Mouse (Mus musculus) liver, embryonic 12.5 days (tissue): ENCODE measurements around the gene Otud4. TPM values are rescaled to one million over a fixed set of nuclear protein-coding genes. Genes with fewer than 3 reads are reported as not detected.

ENCODE experiments used
- ATAC-seq: fragments of 200-750 bp; cut with Nextera tagmentation; 2 replicates; pipeline ENCODE4 v1.8.0; 2017; ENCODE audit warnings: moderate number of reproducible peaks, mild to moderate bottlenecking, moderate library complexity
- H3K27ac ChIP-seq: fragments of 300-500 bp; sonication (generic); 2 replicates; pipeline ENCODE4 v1.5.1; 2016; ENCODE audit warnings: mild to moderate bottlenecking
- H3K27me3 ChIP-seq: fragments of 300-500 bp; sonication (generic); replicated peaks from 2 replicates; pipeline ENCODE4 v1.6.1; 2016; ENCODE audit warnings: mild to moderate bottlenecking, moderate library complexity
- H3K36me3 ChIP-seq: fragments of 300-500 bp; sonication (generic); 2 replicates; pipeline ENCODE4 v1.6.1; 2016; ENCODE audit warnings: mild to moderate bottlenecking, moderate library complexity
- H3K4me1 ChIP-seq: fragments of 300-500 bp; sonication (generic); 2 replicates; pipeline ENCODE4 v1.6.1; 2016
- H3K4me2 ChIP-seq: fragments of 300-500 bp; sonication (generic); 2 replicates; pipeline ENCODE4 v1.6.1; 2016; ENCODE audit warnings: mild to moderate bottlenecking, moderate library complexity
- H3K4me3 ChIP-seq: fragments of 300-500 bp; sonication (generic); 2 replicates; pipeline ENCODE4 v1.5.1; 2016; ENCODE audit warnings: mild to moderate bottlenecking, moderate library complexity
- H3K9ac ChIP-seq: fragments of 300-500 bp; sonication (generic); 2 replicates; pipeline ENCODE4 v1.6.1; 2016; ENCODE audit warnings: mild to moderate bottlenecking, moderate library complexity
- H3K9me3 ChIP-seq: fragments of 300-500 bp; sonication (generic); replicated peaks from 2 replicates; pipeline ENCODE4 v1.6.1; 2016; ENCODE audit warnings: mild to moderate bottlenecking, moderate library complexity
- WGBS: fragments of 180-500 bp; shearing (Covaris S2); methylation state at CpG from one replicate; pipeline ENCODE4 v1.1.7; 2016; ENCODE audit not compliant: insufficient replicate concordance; 5-methylcytosine and 5-hydroxymethylcytosine counted together
- polyA plus RNA-seq: library from polyadenylated mRNA; unstranded; fragments of >200 nt; fragmentation: Nextera tagmentation; extraction: Ambion mirVana; gene quantifications from 2 replicates; pipeline ENCODE4 v1.2.1, GENCODE M21; 2016

The Otud4 gene
- polyA plus RNA-seq, 1 experiment from 2014 or later: 17.2 TPM

- peak; percentile 83 for ATAC-seq
- peak overlapping the region; percentile 57 for H3K27ac ChIP-seq
- H3K4me3 ChIP-seq: no peak overlapping the region
- WGBS: 6% methylated on average over 3 of the region's 3 CpGs
- H3K4me1 ChIP-seq: peaks cover 36% of the 10 kb centered on the region
- H3K9me3 ChIP-seq: no peaks in the 10 kb centered on the region
- peak overlapping the region; percentile 42; the same call in 1 of the 2 replicates for H3K9ac ChIP-seq
- peak overlapping the region; percentile 45 for H3K4me2 ChIP-seq
- H3K36me3 ChIP-seq: no peaks in the 10 kb centered on the region
- H3K27me3 ChIP-seq: no peaks in the 10 kb centered on the region
Measured at GRCm38 (mm10) chr8:79620000-79620399, 19.4 kb upstream of the Otud4 start.

GRCm38 (mm10) chr8:79620489-79621276 is 18.7 kb upstream of the Otud4 start:
- H3K4me1 ChIP-seq: peaks cover 37% of the 10 kb centered on the region
- H3K27ac ChIP-seq: peak overlapping the region; percentile 58
- H3K4me2 ChIP-seq: peak overlapping the region; percentile 45; the same call in 1 of the 2 replicates
- H3K9ac ChIP-seq: no peak overlapping the region
- no peak for ATAC-seq
- WGBS: 65% methylated on average over 9 of the region's 9 CpGs
- H3K27me3 ChIP-seq: no peaks in the 10 kb centered on the region
- no peaks in the 10 kb centered on the region for H3K36me3 ChIP-seq
- H3K9me3 ChIP-seq: no peaks in the 10 kb centered on the region
- no peak overlapping the region for H3K4me3 ChIP-seq

GRCm38 (mm10) chr8:79622346-79622745 is 17.1 kb upstream of the Otud4 start:
- Histone ChIP-seq H3K27me3 (no peaks in the 10 kb centered on the region), H3K4me1 (peaks cover 51% of the 10 kb centered on the region), H3K4me2 (no peak overlapping the region), H3K27ac (no peak overlapping the region), H3K9ac (no peak overlapping the region), H3K9me3 (no peaks in the 10 kb centered on the region), H3K36me3 (no peaks in the 10 kb centered on the region), H3K4me3 (no peak overlapping the region)
- 72% methylated on average over 11 of the region's 11 CpGs for WGBS
- ATAC-seq: no peak

GRCm38 (mm10) chr8:79623351-79623750 is 16.1 kb upstream of the Otud4 start:
- H3K4me1 ChIP-seq: peaks cover 49% of the 10 kb centered on the region
- 83% methylated on average over 12 of the region's 12 CpGs for WGBS
- no peak overlapping the region for H3K4me2 ChIP-seq

GRCm38 (mm10) chr8:79624416-79624815 is 15.0 kb upstream of the Otud4 start:
- no peaks in the 10 kb centered on the region for H3K9me3 ChIP-seq
- ATAC-seq: no peak
- H3K9ac ChIP-seq: no peak overlapping the region
- H3K36me3 ChIP-seq: no peaks in the 10 kb centered on the region
- H3K4me3 ChIP-seq: no peak overlapping the region
- 78% methylated on average over 4 of the region's 4 CpGs for WGBS
- H3K4me2 ChIP-seq: no peak overlapping the region
- no peaks in the 10 kb centered on the region for H3K27me3 ChIP-seq
- H3K27ac ChIP-seq: no peak overlapping the region
- peaks cover 39% of the 10 kb centered on the region for H3K4me1 ChIP-seq

More at GRCm38 (mm10) chr8:79623351-79623750, 16.1 kb upstream of the Otud4 start:
- Histone ChIP-seq H3K27me3 (no peaks in the 10 kb centered on the region), H3K4me3 (no peak overlapping the region), H3K27ac (no peak overlapping the region), H3K9ac (no peak overlapping the region), H3K36me3 (no peaks in the 10 kb centered on the region), H3K9me3 (no peaks in the 10 kb centered on the region)
- ATAC-seq: no peak

GRCm38 (mm10) chr8:79626213-79626612 is 13.2 kb upstream of the Otud4 start:
- H3K36me3 ChIP-seq: no peaks in the 10 kb centered on the region
- H3K4me2 ChIP-seq: peak overlapping the region; percentile 43
- H3K27ac ChIP-seq: no peak overlapping the region
- H3K4me1 ChIP-seq: peaks cover 21% of the 10 kb centered on the region
- peak; percentile 87 for ATAC-seq
- H3K9ac ChIP-seq: no peak overlapping the region
- WGBS: 31% methylated on average over 5 of the region's 5 CpGs
- H3K4me3 ChIP-seq: no peak overlapping the region
- no peaks in the 10 kb centered on the region for H3K9me3 ChIP-seq
- H3K27me3 ChIP-seq: no peaks in the 10 kb centered on the region

- no peaks in the 10 kb centered on the region for H3K9me3 ChIP-seq
- H3K4me3 ChIP-seq: no peak overlapping the region
- no peak overlapping the region for H3K27ac ChIP-seq
- H3K36me3 ChIP-seq: no peaks in the 10 kb centered on the region
- peaks cover 6% of the 10 kb centered on the region for H3K4me1 ChIP-seq
- H3K9ac ChIP-seq: no peak overlapping the region
- no peak overlapping the region for H3K4me2 ChIP-seq
- H3K27me3 ChIP-seq: no peaks in the 10 kb centered on the region
- 69% methylated on average over 1 of the region's 1 CpGs for WGBS
- ATAC-seq: no peak
Measured at GRCm38 (mm10) chr8:79635491-79635890, 3.9 kb upstream of the Otud4 start.

- Histone ChIP-seq H3K4me3 (no peak overlapping the region), H3K27ac (no peak overlapping the region), H3K9ac (no peak overlapping the region), H3K4me2 (no peak overlapping the region), H3K27me3 (no peaks in the 10 kb centered on the region), H3K36me3 (no peaks in the 10 kb centered on the region), H3K4me1 (peaks cover 12% of the 10 kb centered on the region), H3K9me3 (no peaks in the 10 kb centered on the region)
- 24% methylated on average over 1 of the region's 1 CpGs for WGBS
- ATAC-seq: no peak
Measured at GRCm38 (mm10) chr8:79636151-79636550, 3.3 kb upstream of the Otud4 start.

GRCm38 (mm10) chr8:79637237-79637636 is 2.2 kb upstream of the Otud4 start:
- Histone ChIP-seq H3K27me3 (no peaks in the 10 kb centered on the region), H3K4me3 (no peak overlapping the region), H3K9ac (no peak overlapping the region), H3K9me3 (no peaks in the 10 kb centered on the region), H3K36me3 (0 out of 2 replicates have a peak, but pooled peaks cover under 1% of the 10 kb centered on the region), H3K4me1 (peaks cover 23% of the 10 kb centered on the region), H3K27ac (no peak overlapping the region), H3K4me2 (no peak overlapping the region)
- ATAC-seq: no peak
- 49% methylated on average over 3 of the region's 3 CpGs for WGBS

- 8% methylated on average over 11 of the region's 11 CpGs for WGBS
- peak overlapping the region; percentile 97 for H3K4me3 ChIP-seq
- peaks cover 29% of the 10 kb centered on the region for H3K4me1 ChIP-seq
- no peaks in the 10 kb centered on the region for H3K9me3 ChIP-seq
- H3K4me2 ChIP-seq: peak overlapping the region; percentile 72
- H3K9ac ChIP-seq: peak overlapping the region; percentile 98
- no peak for ATAC-seq
- peak overlapping the region; percentile 98 for H3K27ac ChIP-seq
- H3K36me3 ChIP-seq: peaks cover 6% of the 10 kb centered on the region; the same call in 1 of the 2 replicates
- H3K27me3 ChIP-seq: no peaks in the 10 kb centered on the region
Measured at GRCm38 (mm10) chr8:79638001-79638706, 1.3 kb upstream of the Otud4 start.

GRCm38 (mm10) chr8:79638707-79639549 is 490 bp upstream of the Otud4 start:
- peak overlapping the region; percentile 98 for H3K9ac ChIP-seq
- peak; percentile 99 for ATAC-seq
- WGBS: under 1% methylated on average over 76 of the region's 77 CpGs
- H3K36me3 ChIP-seq: peaks cover 13% of the 10 kb centered on the region
- H3K9me3 ChIP-seq: no peaks in the 10 kb centered on the region
- no peaks in the 10 kb centered on the region for H3K27me3 ChIP-seq
- peak overlapping the region; percentile 97 for H3K4me3 ChIP-seq
- peak overlapping the region; percentile 72 for H3K4me2 ChIP-seq
- peaks cover 36% of the 10 kb centered on the region for H3K4me1 ChIP-seq
- peak overlapping the region; percentile 98 for H3K27ac ChIP-seq
